Mouse (Mus musculus): ENCODE results near the gene Hspd1. TPM values are rescaled to one million over a fixed set of nuclear protein-coding genes. Genes with fewer than 3 reads are reported as not detected.

Hspd1 gene
- polyA plus RNA-seq, 1 experiment from 2014 or later: 410 TPM

DNA sequence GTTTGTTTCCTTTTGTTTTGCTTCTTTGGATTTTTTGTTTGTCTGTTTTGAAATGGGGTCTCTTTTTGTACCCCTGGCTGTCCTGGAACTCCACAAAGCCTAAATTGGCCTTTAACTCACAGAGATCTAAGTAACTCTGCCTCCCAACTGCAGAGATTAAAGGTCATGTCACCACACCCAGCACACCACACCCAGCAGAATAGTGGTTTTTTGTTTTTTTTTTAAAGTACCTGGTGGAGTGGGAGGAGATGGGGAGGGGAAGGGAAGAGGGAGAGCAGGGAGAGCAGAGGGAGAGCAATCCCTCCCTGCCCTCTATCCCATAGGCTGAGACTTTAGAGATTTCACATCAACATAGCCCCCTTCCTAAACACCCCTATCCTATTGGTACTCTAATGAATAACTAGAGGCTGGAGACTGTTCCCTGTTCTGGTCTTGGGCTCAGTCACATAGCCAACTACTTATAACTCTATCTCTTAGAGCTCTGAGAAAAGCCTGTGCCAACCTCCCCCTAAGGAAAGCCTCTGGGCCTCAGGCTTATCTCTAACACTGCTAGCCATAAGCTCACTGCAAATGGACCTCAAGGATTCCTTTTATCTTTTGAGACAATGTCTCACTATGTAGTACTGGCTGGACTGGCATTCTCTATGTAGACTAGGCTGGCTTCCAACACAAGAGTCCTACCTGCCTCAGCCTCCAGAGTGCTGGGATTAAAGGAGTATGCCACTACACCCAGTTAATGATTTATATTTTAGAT lies 56.8 kb downstream of the Hspd1 start:
- Histone ChIP-seq H3K36me3 (ENCODE audit: control insufficient read depth, insufficient read depth, low read length) (no peaks in the 10 kb centered on the region), H3K9ac (ENCODE audit: low read length) (no peak overlapping the region), H3K27ac (ENCODE audit: low read length) (no peak overlapping the region), H3K4me1 (ENCODE audit: control insufficient read depth, insufficient read depth, low read length) (no peaks in the 10 kb centered on the region), H3K27me3 (ENCODE audit: control insufficient read depth, insufficient read depth, low read length) (no peaks in the 10 kb centered on the region), H3K9me3 (replicated peaks; ENCODE audit: control insufficient read depth, low read length) (no peaks in the 10 kb centered on the region), H3K4me2 (ENCODE audit: low read depth, low read length) (no peak overlapping the region), H3K4me3 (replicated peaks; ENCODE audit: low read length) (no peak overlapping the region)
- no peak for ATAC-seq (ENCODE audit: insufficient read depth, low FRiP score)

DNA sequence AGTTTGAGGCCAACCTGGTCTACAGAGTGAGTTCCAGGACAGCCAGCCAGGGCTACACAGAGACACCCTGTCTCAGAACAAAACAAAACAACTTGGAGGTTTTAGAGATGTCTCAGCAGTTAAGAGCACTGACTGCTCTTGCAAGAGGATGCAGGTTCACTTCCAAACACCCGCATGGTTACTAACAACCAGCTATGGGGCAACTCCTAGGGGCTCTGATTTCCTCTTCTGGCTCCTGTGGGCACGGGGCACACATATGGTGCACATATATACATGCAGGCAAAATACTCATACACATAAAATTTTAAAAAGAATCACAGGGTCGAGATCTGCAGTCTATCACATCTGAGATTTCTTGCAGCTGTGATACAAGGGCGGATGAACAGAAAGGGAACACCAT lies 58.6 kb downstream of the Hspd1 start:
- no peaks in the 10 kb centered on the region for H3K27me3 ChIP-seq (ENCODE audit: control insufficient read depth, insufficient read depth, low read length)
- H3K4me2 ChIP-seq (ENCODE audit: low read depth, low read length): no peak overlapping the region
- no peak for ATAC-seq (ENCODE audit: insufficient read depth, low FRiP score)
- no peak overlapping the region for H3K4me3 ChIP-seq (replicated peaks; ENCODE audit: low read length)
- no peaks in the 10 kb centered on the region for H3K9me3 ChIP-seq (replicated peaks; ENCODE audit: control insufficient read depth, low read length)
- H3K4me1 ChIP-seq (ENCODE audit: control insufficient read depth, insufficient read depth, low read length): peaks cover 6% of the 10 kb centered on the region; the same call in 1 of the 2 replicates
- WGBS: 66% methylated on average over 4 of the region's 4 CpGs
- no peak overlapping the region for H3K9ac ChIP-seq (ENCODE audit: low read length)
- H3K27ac ChIP-seq (ENCODE audit: low read length): no peak overlapping the region
- H3K36me3 ChIP-seq (ENCODE audit: control insufficient read depth, insufficient read depth, low read length): no peaks in the 10 kb centered on the region

DNA sequence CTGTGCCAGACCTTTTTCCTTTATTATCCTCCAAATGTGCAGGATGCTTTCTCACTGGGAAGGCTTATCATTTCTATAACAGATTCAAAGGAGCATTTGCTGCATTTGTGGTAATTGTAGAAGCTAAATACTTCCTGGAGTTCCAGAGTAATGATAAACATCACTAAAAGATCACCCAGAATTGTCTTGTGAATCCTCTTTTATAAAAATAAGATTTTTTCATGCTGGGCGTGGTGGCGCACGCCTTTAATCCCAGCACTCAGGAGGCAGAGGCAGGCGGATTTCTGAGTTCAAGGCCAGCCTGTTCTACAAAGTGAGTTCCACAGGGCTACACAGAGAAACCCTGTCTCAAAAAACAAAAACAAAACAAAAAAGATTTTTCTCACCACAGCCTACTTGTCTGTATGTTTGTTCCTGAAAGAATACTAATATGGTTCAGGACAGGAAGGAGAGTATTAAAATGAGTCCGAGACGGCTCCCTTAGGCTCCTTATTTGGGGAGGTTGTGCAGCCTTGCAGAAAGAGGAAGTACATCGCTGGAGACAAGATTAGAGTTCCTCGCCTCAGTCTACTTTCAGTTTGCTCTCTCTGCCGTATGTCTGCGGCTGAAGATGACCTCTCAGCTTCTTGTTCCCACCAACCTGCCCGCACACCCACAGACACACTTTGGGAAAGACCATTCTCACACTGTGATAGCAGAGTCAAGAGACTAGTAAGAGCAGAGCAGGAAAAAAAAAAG lies 59.4 kb downstream of the Hspd1 start:
- no peaks in the 10 kb centered on the region for H3K27me3 ChIP-seq (ENCODE audit: control insufficient read depth, insufficient read depth, low read length)
- no peak for ATAC-seq (ENCODE audit: insufficient read depth, low FRiP score)
- no peak overlapping the region for H3K27ac ChIP-seq (ENCODE audit: low read length)
- no peaks in the 10 kb centered on the region for H3K9me3 ChIP-seq (replicated peaks; ENCODE audit: control insufficient read depth, low read length)
- no peaks in the 10 kb centered on the region for H3K36me3 ChIP-seq (ENCODE audit: control insufficient read depth, insufficient read depth, low read length)
- no peak overlapping the region for H3K9ac ChIP-seq (ENCODE audit: low read length)
- no peak overlapping the region for H3K4me3 ChIP-seq (replicated peaks; ENCODE audit: low read length)
- H3K4me2 ChIP-seq (ENCODE audit: low read depth, low read length): 0 out of 2 replicates have a peak overlapping the region, but pooled peaks have one; percentile 20
- H3K4me1 ChIP-seq (ENCODE audit: control insufficient read depth, insufficient read depth, low read length): peaks cover 6% of the 10 kb centered on the region; the same call in 1 of the 2 replicates
- 83% methylated on average over 11 of the region's 11 CpGs for WGBS

DNA sequence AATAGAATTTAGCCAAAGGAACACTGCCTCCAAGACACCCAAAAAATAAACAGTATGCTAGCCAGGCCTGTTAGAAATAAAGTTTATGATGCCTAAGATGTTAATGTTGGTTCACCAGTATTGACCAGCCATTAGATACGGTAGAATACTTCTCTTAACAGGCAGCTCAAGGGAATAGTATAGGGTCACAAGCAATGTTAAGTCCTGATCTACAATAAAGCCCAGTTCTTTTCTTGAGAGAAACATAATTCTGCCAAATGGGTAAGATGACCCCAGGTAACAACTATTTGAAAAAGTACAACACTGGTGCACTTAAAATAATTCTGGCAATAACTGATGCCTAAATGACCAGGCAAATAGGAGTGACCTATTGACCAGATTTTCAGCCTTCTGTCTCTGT lies 60.1 kb downstream of the Hspd1 start:
- Histone ChIP-seq H3K4me1 (ENCODE audit: control insufficient read depth, insufficient read depth, low read length) (peaks cover 6% of the 10 kb centered on the region; the same call in 1 of the 2 replicates), H3K27me3 (ENCODE audit: control insufficient read depth, insufficient read depth, low read length) (no peaks in the 10 kb centered on the region), H3K36me3 (ENCODE audit: control insufficient read depth, insufficient read depth, low read length) (no peaks in the 10 kb centered on the region), H3K4me3 (replicated peaks; ENCODE audit: low read length) (peak overlapping the region; percentile 95), H3K27ac (ENCODE audit: low read length) (no peak overlapping the region), H3K4me2 (ENCODE audit: low read depth, low read length) (peak overlapping the region; percentile 62), H3K9me3 (replicated peaks; ENCODE audit: control insufficient read depth, low read length) (no peaks in the 10 kb centered on the region), H3K9ac (ENCODE audit: low read length) (no peak overlapping the region; the same call in 1 of the 2 replicates)
- ATAC-seq (ENCODE audit: insufficient read depth, low FRiP score): no peak
- WGBS: 91% methylated on average over 1 of the region's 1 CpGs

Other genes with a start within 250 kb of the Hspd1 start
- 13.8 and 14.5 TPM in 2 replicates for gene Ankrd44, start 161.9 kb downstream of the Hspd1 start, polyA plus RNA-seq (2015; fragmentation: Nextera tagmentation; extraction: Ambion mirVana)
- gene Sf3b1, start 60.8 kb downstream of the Hspd1 start, polyA plus RNA-seq (2015; fragmentation: Nextera tagmentation; extraction: Ambion mirVana): 263 and 270 TPM in 2 replicates
- gene Coq10b, start 35.5 kb downstream of the Hspd1 start, polyA plus RNA-seq (2015; fragmentation: Nextera tagmentation; extraction: Ambion mirVana): 22.0 and 24.4 TPM in 2 replicates
- gene Hspe1, start 111 bp downstream of the Hspd1 start, polyA plus RNA-seq (2015; fragmentation: Nextera tagmentation; extraction: Ambion mirVana): 364 and 480 TPM in 2 replicates
- gene Mob4, start 43.0 kb upstream of the Hspd1 start, polyA plus RNA-seq (2015; fragmentation: Nextera tagmentation; extraction: Ambion mirVana): 153 TPM in 2 replicates
- 8.4 and 10.6 TPM in 2 replicates for gene Rftn2, start 138.5 kb upstream of the Hspd1 start, polyA plus RNA-seq (2015; fragmentation: Nextera tagmentation; extraction: Ambion mirVana)
- gene Mars2, start 148.9 kb upstream of the Hspd1 start, polyA plus RNA-seq (2015; fragmentation: Nextera tagmentation; extraction: Ambion mirVana): 3.9 TPM in 2 replicates

Measured in stomach, embryonic 16.5 days (tissue).